Mouse (Mus musculus) megakaryocyte-erythroid progenitor cell, adult 5-6 weeks (primary cell): Measurements from ENCODE around the gene Nme8. TPM values are rescaled to one million over a fixed set of nuclear protein-coding genes. Genes with fewer than 3 reads are reported as not detected.
A peak's percentile ranks its signal among the peaks of the same experiment; 100 is the strongest.

ENCODE experiments used
- ATAC-seq: replicated peaks from 2 replicates; pipeline ENCODE4 v1.8.0; 2016; ENCODE audit warnings: mild to moderate bottlenecking, inconsistent platforms; ENCODE audit not compliant: severe bottlenecking, poor library complexity, low FRiP score, low TSS enrichment
- total RNA-seq, 2 experiments: library from RNA; stranded (forward) in 1 of 2; stranded (reverse) in 1 of 2; fragments of 200-1000, 215-1000 nt in 1 of 2; fragments of >200 nt in 1 of 2; fragmentation: Nextera tagmentation in 1 of 2; gene quantifications; 2 replicates each; pipeline ENCODE4 v1.2.3; 2014 to 2017

Nme8 gene
- total RNA-seq, 2 experiments from 2014 or later = not detected

DNA sequence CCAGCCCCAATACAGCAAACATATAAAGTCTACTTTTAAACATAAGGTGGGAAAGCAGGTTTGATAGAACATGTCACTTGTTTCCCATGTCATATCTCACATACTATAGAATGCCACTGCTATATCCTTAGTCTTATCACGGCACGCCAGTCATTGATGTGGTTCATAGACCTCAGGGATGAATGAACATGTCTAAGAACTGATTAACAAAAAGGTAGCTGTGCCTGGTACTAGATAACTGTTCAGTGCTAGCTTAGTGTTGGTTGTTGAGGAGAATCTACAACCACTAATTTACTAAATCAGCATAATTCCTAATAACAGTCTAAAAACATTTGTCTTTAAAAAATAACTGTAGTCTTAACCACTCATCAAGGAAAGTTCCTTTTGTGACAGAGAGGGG, 47.8 kb downstream of the Nme8 start:
- ATAC-seq = peak; percentile 99

DNA sequence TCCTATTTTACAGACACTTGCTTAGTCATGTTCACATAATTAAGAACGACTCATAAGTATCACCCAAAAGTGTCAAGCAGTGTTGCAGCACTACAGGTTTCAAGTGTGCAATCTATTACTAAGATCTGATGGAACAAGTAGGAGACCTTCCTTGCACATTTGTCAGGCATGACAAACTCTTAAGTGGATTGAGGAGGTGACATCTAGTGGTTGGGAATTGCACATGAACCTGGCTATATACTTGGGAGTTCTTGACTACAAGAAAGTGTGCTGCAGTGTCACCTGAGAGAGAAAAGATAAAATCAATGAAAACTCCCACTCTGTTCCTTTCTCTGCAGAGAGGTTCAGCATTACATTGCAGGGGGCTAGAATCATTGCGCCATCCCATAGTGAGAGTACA, 53.4 kb downstream of the Nme8 start:
- ATAC-seq = no peak

DNA sequence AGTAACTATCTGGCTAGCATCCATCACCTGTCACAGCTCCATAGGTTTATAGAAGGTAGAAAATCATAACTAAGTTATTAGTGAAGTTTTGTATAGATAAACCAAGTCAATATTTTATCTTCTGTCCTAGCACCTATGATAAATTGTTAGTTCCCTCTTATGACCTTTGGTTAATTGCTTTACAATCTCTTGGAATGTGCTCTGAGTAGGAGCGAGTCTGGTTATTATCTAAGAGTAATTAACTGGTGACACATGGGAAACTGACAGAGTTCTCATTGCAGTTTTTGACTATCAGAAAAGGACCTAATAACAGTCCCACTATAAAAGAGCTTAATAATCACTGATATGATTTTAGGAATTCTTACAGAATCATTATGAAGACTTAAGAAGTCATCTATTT, 54.1 kb downstream of the Nme8 start:
- no peak for ATAC-seq

DNA sequence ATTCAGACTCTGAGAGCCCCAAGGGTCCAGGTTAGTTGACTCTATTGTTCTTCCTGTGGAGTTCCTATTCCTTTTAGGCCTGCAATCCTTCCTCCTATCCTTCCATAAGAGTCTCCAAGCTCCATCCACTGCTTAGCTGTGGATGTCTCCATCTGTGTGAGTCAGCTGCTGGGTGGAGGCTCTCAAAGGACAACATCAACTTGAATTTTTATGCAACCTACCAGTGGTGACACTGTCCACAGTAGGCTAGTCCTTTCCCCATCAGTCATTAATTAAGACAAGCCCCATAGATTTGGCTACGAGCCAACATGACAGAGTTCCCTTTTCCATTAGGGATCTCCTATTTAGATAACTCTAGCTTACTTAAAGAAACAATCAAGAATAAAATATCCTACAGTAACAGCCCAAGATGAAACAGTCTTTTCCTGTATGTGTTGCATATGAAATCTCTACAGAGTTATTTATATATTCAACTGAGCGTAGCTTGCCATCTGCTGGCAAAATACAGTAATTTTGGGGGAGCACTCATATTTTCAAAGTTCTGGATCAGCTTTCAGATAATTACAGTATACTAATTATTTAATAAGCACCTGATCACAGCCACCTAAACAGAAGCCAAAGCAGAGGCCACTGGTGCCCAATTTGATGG, 57.3 kb downstream of the Nme8 start:
- peak; percentile 46; the same call in 1 of the 2 replicates for ATAC-seq

DNA sequence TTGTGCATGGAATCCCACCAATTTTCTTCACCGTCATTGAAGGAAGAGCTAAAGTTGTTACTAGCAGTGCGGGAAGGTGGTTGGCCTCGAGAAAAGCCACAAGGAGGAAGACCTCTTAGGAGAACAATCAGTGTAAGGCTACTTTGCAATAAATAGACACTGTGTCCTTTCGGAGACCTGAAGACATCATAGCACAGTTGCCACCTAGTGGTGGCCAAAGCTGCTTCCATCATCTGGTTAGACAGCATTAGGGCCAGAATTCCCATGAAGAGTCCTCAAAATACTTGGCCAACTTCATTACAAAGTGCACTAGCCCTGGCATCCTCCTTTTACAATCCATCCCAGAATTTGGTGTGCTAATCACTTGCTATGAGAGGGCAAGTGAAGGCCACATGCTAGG, 61.5 kb downstream of the Nme8 start:
- peak; percentile 77 for ATAC-seq

DNA sequence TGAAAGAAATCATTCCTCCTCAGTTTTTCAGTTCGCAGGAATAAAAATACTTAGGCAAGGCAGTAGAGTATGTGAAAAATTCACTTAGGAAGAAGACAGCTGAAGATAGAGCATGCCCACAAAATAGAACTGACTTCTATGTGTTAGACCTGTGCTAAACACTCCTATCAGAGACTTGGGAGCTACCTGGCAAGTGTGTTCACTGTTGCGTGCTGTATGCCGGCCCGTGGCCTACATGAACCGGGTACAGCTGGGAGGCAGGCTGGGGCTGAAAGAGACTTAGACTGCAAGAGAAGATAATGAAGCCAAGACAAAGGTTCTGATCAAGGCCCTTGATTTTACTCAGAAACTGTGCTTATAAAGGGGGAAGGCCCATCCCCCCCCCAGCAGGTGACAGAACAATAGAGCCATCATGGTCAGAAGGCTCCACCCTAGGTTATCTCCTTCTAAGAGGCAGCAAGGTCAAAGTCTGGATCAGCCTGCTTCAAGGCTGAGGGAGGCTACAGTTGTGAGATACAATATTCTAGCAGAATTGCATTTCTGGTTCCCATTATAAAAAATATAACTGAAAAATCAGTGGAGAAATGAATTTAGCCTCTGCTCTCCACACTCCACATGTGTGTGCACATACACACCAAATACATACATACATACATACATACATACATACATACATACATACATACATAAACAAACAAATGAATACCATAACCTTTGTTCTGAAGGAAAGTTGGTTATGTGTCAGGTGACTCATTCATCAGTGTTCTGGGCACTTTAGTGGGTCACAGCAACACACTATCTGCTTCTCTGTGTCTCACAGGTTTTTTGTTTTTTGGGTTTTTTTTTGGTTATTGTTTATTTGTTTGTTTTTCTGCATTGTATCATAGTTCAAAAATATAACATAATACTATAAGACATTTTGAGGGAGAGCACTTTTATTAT, 66.6 kb downstream of the Nme8 start:
- no peak for ATAC-seq

DNA sequence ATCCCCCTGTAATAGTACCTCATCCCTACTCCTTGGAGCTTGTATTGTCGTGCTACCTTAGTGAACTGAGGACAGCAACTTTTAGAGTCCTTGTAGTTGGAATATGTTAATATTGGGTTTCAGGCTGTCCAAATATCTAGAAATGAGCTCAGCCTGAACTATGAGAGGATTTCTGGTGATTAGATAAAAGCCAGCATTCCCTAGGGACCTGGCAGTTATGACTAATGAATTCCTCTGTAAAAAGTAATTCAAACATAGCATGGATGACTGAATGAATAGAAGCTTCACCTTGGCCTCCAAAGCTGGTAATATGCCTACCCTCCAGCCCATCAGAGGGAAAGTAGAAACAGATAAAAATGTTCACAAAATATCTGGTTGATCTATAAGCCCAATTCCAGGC, 71.1 kb downstream of the Nme8 start:
- no peak for ATAC-seq

DNA sequence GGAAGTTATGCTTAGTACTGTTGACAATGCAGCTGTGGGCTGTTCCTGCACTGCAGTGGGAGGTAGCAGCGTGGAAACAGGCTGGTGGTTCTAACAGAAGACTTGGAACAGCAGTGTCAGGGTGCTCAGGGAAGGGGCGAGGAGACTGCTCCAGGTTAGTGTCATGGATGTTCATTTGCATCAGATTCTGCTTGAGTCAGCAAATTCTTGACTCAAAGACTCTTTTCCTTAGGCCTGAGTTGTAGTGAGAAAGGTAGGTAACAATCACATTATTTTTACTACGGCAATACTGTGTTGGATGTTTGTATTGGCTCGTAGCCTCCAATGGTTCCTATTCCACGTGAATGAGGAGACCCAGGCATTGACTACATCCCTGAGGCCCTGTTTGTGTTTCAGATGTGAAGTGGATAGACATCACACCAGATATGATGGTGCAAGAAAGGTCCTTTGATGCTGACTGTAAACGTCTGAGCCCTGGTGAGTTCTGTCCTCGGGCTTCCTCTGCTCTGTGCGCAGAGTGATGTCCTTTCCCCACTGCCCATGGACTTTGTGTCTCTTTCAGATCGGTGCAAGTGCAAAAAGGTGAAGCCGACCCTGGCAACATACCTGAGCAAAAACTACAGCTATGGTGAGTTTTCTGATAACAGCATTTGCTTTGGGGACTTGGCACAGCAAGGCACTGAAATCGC, 72.8 kb downstream of the Nme8 start:
- ATAC-seq = no peak

DNA sequence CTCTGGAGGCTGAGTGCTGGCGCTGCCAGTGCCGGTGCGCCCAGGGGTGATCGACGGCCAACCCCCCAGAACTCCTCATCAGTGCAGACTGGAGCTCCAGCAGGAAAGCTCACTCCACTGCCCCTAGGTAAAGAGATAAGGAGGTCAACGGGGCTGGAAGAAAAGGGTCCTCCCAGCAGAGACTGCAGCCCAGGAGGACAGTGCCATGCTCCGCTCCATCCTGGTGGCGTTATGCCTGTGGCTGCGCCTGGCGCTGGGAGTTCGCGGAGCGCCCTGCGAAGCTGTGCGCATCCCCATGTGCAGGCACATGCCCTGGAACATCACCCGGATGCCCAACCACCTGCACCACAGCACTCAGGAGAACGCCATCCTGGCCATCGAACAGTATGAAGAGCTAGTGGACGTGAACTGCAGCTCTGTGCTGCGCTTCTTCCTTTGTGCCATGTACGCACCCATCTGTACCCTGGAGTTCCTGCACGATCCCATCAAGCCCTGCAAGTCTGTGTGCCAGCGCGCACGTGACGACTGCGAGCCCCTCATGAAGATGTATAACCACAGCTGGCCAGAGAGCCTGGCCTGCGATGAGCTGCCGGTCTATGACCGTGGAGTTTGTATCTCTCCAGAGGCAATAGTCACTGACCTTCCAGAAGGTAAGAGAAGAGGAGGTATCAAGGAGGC, 74.2 kb downstream of the Nme8 start:
- ATAC-seq = peak; percentile 5; the same call in 1 of the 2 replicates

DNA sequence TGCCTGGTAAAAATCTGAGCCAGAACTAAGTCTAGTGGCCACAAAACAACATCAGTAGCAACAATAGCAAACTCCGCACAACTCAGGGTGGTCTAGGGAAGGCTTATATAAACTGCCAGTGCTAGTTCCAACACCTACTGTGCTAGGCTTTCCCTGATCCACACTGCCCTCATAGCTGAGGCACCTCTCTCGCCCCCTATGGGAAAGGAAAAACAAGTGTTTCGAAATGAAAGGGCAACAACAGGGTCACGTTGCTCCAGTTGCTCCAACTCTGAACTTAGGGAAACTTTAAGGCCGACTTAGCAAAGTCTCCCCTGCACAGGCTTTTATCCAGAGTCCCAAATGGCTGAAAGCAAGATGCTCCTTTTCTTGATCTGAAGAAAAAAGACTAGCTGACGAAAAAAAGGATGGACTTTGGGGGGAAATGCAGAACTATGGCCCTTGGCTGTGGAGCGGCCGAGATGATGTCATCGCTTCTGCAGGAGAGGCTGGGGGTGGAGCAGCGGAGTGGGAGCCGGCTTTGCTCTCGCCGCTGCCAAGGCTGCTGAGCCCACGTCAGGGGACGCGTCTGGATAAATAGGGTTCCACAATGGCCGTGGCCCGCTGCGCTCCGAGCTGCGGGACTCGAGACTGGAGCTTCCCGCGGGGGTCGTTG, 74.9 kb downstream of the Nme8 start, which contains the start of gene Sfrp4:
Gene Sfrp4, plus strand, starts transcription at position 532 of the 655 bp plus-strand sequence.
- peak; percentile 58 for ATAC-seq

DNA sequence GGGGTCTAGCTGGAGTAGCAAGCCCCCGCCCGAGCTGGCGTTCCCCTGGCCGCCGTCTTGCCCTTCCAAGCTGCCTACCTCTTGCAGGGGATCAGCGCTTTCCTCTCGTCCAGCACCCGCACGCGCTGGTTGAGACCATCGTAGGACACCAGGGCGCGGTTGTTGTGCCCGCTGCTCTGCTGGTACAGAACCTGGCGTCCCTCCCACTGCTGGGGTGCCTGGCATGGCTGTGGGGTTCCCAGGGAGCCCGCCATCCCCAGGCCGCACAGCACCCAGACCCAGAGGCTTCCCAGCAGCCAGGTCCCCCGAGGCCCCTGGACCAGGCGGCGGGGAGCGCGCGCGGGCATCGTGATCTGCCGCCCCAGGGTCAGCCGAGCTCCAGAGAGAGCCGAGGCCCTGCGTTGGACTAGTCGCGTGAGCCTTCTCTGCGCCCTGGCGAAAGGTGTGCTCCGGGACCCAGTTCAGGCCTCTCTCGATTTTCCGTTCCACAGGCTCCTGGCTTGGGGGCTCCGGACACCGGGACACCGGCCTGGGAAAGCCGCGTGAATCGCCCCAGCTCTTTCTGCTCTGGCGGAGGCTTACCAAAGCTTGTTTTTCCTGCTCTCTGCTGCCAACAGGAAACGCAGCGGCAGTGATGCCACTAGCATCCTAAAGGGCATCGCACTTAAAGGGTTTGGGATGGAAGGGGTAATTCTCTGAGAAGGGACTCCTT, 78.2 kb downstream of the Nme8 start, which contains the start of gene Epdr1:
Gene Epdr1, minus strand, starts transcription at position 712 of the 712 bp plus-strand sequence.
- ATAC-seq = peak; percentile 77

DNA sequence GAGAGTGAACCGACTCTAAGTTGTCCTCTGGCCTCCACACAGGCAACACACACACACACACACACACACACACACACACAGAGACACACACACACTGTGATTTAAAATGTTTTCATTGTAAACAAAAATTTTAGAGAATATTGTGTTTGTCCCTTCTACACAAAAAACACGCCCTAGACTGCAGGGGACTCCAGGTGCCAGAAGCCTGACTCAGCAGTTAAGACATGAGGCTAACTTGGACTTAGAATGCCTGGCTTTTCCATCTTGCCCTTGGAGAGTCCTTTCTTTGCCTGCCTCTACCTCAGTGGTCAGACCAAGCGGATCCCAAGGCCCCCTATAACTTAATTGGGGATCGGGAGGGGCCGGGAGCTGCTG, 78.8 kb downstream of the Nme8 start:
- 0 out of 2 replicates have a peak, but pooled peaks have one; percentile 26 for ATAC-seq

DNA sequence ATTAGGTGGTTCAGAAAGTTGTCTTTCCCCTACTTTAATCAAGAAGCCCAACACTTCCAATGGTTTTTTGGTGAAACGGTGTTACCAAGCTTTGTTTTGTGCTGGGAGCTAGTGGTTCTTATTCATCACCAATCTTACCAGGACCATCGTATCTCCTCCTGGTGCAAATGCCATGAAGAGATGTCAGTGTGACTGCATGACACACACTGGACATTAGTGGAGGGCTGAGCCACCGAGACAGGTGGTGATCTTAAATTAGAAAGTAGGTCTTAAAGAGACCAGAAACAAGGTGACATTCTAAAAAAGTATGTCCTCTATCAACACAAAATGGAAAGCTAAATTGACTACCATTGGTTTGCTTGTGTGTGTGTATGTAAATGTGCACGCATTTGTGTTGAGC, 79.5 kb downstream of the Nme8 start:
- ATAC-seq = no peak

DNA sequence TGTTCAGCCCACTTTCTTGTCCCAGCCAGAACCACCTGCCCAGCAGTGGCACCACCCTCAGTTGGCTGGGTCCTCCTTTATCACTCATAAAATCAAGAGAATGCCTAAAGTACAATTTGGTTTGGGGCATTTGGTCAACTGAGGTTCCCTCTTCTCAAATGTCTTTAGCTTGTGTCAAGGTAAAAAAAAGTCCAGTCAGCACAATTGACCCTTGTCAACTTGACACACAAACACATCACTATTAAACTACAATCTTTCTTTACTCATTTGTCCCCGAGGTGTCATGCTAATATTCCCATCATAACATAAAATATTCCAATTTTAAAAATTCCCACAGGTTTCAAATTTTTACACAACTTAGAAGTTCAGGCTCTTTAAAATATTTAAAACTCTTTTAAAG, 83.3 kb downstream of the Nme8 start:
- no peak for ATAC-seq

DNA sequence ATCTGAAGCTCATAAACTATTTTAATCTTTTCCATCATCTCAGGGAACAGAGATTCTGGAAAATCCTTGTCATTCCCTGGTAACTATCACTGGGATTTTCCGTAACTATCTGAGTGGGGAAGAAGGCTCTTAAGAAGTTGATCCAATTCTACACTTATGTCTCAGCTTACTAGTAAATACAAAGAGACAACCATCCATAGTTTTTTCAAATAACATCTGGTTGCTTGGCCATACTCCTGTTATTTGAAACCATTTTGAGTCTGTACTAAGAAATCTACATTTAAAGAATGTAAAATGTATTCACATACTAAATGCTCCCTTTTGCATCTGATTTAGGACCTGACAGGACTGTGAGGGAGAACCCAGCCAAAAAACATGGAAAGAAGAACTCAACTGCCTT, 84.2 kb downstream of the Nme8 start:
- no peak for ATAC-seq

DNA sequence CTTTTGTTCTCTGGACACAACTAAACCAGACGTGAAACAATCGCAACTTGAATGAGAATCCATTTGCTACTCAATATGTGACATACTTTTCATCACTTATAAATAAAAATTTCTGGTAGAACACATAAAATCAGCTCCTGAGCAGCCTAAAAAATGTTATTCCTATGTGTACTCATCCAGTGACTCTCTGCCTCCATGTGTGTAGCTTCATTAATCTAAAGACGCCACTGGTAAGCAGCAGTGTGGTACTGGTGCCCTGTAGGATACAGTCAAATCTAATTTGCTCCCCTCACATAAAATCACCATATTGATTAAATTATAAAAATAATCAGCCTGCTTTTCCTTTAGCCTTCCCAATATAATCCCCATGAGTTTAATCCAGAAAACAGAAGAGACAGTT, 84.6 kb downstream of the Nme8 start:
- no peak for ATAC-seq

DNA sequence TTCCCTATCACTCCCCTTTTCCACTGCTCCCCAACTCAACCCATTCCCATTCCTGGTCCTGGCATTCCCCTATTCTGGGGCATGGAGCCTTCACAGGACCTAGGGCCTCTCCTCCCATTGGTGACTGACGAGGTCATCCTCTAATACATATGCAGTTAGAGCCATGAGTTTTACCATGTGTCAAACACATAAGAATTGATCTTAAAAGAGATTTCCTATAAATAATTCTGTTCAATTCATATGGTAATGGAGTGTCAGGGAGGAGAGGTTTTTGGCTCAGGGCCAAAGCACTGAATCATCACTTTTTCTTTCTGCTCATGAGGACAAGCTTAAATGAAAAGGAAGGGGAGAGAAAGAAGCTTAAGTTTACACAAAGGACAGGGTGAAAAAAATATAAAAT, 85.2 kb downstream of the Nme8 start:
- no peak for ATAC-seq

DNA sequence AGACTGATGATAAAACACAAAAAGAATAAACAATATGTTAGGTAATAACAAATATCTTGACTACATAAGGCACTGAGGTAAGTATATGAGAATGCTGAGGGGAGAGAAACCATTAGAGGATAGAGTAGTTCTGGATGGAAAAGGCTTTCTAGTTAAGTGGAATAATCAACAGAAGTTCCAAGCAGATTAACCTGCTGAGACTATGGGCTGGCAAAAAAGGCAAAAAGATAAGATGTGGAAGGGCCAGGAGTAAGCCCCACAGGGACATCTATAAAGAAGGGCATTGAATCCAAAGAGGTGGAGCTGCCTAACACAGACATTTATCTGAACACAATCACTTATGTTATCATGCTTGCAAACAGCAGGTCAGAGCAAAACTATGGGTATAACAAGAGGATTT, 89.5 kb downstream of the Nme8 start:
- ATAC-seq = peak; percentile 71
